Mouse (Mus musculus) liver, embryonic 14.5 days (tissue): ENCODE results near the gene Relch.

Experiments used
- CTCF ChIP-seq: IDR thresholded peaks from 2 replicates; pipeline ENCODE4 v1.5.1; 2016; ENCODE audit warnings: antibody characterized with exemption, low read depth, control low read depth
- EP300 ChIP-seq: IDR thresholded peaks from 2 replicates; pipeline ENCODE4 v1.6.1; 2016; ENCODE audit warnings: antibody characterized with exemption, low read depth

DNA sequence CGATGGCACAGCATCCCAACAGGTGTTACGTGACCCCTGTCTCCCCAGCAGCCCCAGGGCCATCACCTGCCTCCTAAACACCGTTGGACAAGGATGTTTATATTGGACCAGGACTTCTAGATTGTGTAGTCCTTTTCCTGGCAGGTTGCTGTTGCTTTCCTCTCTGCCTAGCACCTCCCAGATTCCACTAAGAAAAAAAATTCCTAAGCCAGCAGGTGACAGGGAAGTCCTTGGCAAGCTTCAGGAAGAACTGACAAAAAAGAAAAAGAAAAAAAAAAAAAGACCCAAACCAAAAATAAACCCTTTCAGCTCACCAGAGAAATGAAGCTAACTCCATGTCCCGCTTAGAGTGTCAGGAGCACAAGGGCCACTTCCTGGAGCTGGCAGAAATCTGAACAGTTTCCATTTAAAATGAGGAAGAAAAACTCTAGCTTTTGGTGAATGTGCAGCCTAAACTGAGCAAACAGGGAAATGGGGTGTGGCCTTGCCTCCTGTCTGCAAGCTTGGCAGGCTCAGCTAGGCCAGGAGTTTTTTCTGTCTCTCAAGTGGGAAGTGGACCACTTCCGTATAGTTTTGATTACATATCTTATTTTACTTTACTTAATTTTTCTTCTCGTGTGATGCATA lies 123.2 kb downstream of the Relch start:
- no peak for TF ChIP-seq CTCF
- no peak for TF ChIP-seq EP300
